Mouse (Mus musculus): Measurements from ENCODE around the gene Wdr31. TPM values are rescaled to one million over a fixed set of nuclear protein-coding genes. Genes with fewer than 3 reads are reported as not detected.
A peak's percentile ranks its signal among the peaks of the same experiment; 100 is the strongest.
"Not testable (repeated sequence)": the region's sequence is repeated elsewhere in the genome, so short reads cannot be mapped to it uniquely, and the experiment has no call there.

Gene Wdr31
- total RNA-seq, 4 experiments from 2014 or later, result 0.44 to 0.90 (median 0.61) TPM

GRCm38 (mm10) chr4:62495946-62496345 is 25.2 kb upstream of the Wdr31 start:
- peak; percentile 43 for DNase-seq (ENCODE audit: low spot score)

DNA sequence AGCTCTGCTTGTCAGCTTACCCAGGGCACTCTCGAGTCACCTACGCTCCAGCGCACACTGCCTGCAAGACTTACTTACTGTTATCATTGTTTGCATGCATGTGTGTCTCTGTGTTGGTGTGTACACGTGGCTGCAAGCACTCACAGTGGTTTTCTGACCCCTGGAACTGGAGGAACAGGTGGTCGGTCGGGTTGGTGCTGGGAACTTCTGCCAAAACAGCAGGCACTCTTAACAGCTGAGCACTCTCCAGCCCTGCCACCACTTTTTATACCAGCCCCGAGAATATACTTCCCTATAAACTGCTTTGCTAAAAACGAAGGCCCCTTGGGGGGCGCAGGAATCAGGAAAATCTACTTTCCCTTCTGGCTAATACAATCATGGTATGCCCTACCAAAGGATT is 23.5 kb upstream of the Wdr31 start:
- no peak for DNase-seq (ENCODE audit: low spot score)

- DNase-seq (ENCODE audit: low spot score), result no peak
Observed at GRCm38 (mm10) chr4:62492682-62493081, 22.0 kb upstream of the Wdr31 start.

DNA sequence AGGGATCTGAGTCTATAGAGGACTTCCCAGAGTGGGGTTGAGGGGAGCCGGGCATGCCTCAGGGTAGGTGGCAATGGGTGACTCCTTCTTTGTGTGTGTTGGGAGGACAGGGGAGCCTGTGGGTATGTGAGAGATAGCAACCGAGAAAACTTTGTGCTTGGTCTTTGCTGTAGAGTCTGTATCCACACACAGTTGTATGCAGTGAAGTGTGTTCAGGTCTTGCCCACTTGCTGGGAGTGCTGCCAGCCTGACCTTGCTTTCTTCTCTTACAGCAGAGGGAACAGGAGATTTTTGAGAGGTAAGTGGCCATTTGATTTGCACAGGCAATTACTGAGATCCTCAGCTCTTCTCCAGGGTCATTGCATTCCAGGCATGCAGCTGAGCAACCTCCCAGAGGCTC is 17.2 kb upstream of the Wdr31 start:
- DNase-seq (ENCODE audit: low spot score), result no peak

- DNase-seq (ENCODE audit: low spot score), result no peak
Observed at GRCm38 (mm10) chr4:62487172-62487571, 16.5 kb upstream of the Wdr31 start.

- no peak for DNase-seq (ENCODE audit: low spot score)
Observed at GRCm38 (mm10) chr4:62486162-62486696, 15.5 kb upstream of the Wdr31 start.

- no peak for DNase-seq (ENCODE audit: low spot score)
Observed at GRCm38 (mm10) chr4:62485450-62486161, 14.9 kb upstream of the Wdr31 start.

DNA sequence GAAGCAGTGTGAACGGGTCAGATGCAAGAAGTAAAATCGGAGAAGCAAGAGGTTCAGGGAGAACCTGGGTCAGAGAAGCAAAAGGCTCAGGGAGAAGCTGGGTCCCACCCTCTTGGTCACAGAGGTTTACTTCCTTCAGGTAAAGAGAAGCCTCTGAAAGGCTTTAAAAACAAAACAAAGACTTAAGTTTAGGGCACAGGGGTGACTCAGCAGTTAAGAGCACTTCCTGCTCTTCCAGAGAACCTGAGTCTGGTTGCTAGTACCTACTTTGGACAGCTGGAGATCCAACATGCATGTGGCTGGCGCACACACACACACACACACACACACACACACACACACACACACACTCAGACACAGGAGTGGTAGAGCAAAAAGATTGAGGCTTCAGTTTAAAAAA is 14.2 kb upstream of the Wdr31 start:
- DNase-seq (ENCODE audit: low spot score), result no peak

GRCm38 (mm10) chr4:62480709-62481605 is 10.3 kb upstream of the Wdr31 start:
- no peak for DNase-seq (ENCODE audit: low spot score)

- no peak for DNase-seq (ENCODE audit: low spot score)
Observed at GRCm38 (mm10) chr4:62479937-62480708, 9.4 kb upstream of the Wdr31 start, which contains the start of gene Bspry. Gene Bspry, plus strand, starts transcription at chr4:62480053.

- not testable (repeated sequence) for DNase-seq (ENCODE audit: low spot score)
Observed at GRCm38 (mm10) chr4:62479593-62479936, 8.9 kb upstream of the Wdr31 start.

DNA sequence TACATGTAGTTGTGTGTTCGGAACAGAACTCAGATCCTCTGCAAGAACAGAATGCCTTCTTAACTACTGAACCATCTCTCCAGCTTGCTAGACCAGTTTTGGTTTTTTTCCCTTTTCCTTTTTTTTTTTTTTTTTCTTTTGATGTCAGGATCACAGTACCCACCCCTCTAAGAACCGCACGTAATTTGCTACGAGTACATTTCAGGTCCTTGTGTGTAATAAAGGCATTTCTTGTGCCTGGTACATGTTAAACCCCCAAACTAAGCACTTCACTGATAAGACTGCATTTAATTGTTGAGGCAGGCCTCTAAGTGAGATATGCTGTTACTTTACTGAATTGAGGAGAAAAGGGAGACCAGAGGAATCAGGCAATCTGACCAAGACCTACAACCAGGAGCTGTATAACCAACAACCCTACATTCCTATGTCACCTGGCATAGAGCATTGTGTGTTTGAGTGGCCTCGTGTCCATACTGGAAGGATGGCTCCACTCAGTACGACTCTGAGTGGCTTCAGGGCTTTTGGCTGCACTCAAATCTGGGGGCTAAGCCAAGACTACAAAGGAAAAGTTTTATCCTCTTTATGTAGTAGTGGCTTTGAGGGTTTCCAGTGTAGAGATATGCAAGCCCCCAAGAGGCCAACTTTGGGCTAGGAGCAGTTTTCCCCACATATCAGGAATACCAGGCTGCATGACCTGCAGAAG is 7.0 kb upstream of the Wdr31 start:
- no peak for DNase-seq (ENCODE audit: low spot score)

DNA sequence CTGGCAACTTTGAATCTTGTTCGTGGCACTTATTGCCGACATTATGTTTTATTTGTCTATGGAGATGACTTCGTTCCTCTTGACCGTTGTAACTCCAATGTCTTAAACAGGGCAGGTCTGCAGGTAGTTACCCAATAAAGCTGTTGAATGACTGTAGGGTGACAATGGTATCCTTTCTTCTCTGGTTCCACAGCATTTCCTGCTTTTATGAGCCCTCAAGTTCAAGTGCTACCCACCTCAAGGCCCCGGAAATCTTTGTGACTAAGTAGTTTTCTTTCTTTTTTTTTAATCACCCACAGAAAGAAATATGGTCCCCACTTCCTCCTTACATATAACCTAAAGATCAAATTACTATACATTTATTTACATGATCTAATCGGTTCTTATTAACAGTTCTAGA is 5.1 kb upstream of the Wdr31 start:
- no peak for DNase-seq (ENCODE audit: low spot score)

- DNase-seq (ENCODE audit: low spot score), result no peak
Observed at GRCm38 (mm10) chr4:62475131-62475530, 4.4 kb upstream of the Wdr31 start.

- no peak for DNase-seq (ENCODE audit: low spot score)
Observed at GRCm38 (mm10) chr4:62472071-62472470, 1.4 kb upstream of the Wdr31 start.

- no peak for DNase-seq (ENCODE audit: low spot score)
Observed at GRCm38 (mm10) chr4:62468158-62468557, 2.5 kb downstream of the Wdr31 start.

GRCm38 (mm10) chr4:62463124-62463523 is 7.6 kb downstream of the Wdr31 start:
- DNase-seq (ENCODE audit: low spot score), result no peak

GRCm38 (mm10) chr4:62460348-62460747 is 10.3 kb downstream of the Wdr31 start:
- no peak for DNase-seq (ENCODE audit: low spot score)

- DNase-seq (ENCODE audit: low spot score), result no peak
Observed at GRCm38 (mm10) chr4:62459081-62459480, 11.6 kb downstream of the Wdr31 start.

DNA sequence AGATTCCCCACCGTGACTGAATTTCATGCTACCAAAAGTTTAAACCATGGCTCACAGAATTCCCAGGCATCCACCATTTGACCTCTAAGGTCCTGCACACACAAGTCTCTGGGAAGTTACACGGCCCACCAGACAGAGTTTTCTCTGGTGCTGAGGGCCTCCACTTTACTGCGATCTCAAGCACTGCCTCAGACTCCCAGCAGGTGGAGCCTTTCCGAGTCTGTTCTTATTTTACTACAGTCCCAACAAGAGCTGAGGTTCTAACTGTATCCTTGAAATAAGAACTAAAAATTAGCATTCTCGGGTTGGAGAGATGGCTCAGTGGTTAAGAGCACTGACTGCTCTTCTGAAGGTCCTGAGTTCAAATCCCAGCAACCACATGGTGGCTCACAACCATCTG is 15.7 kb downstream of the Wdr31 start:
- DNase-seq (ENCODE audit: low spot score), result peak; percentile 33

GRCm38 (mm10) chr4:62440986-62441385 is 29.7 kb downstream of the Wdr31 start:
- no peak for DNase-seq (ENCODE audit: low spot score)
